Comparison of ENCODE assay signal across 26 mouse cellular contexts in genomic region chr5:118963001-118963400, GRCm38 (mm10).
"Had no signal": no experiment of that assay in that cellular context is flagged by ENCODE, and none has a peak within 500 bp of the region (broad histone marks: within the 10 kb centered on the region; RNA-seq: fewer than 3 reads in every experiment).

No protein-coding gene starts in this region.

- H3K27me3 ChIP-seq: hindbrain, embryonic 12.5 days; liver, embryonic 13.5 days had no signal

- H3K9me3 ChIP-seq: hindbrain, embryonic 12.5 days; intestine, embryonic 15.5 days; limb, embryonic 10.5 days; liver, embryonic 13.5 days had no signal

- H3K4me2 ChIP-seq: heart, embryonic 11.5 days; hindbrain, embryonic 12.5 days; hindbrain, embryonic 14.5 days; intestine, embryonic 15.5 days; limb, embryonic 12.5 days; liver, embryonic 11.5 days; liver, embryonic 13.5 days had no signal

- DNase-seq: gastrocnemius, adult 2 months; gastrocnemius, postnatal 10 days; gastrocnemius, postnatal 25 days; heart, postnatal 10 days; heart, postnatal 4 days; kidney, adult 18-20 months; kidney, adult 8-10 months; kidney, postnatal 25 days; kidney, postnatal 4 days; liver; liver, embryonic 13.5 days had no signal

- ATAC-seq: forebrain, embryonic 16.5 days; hindbrain, embryonic 16.5 days; inflammation-experienced regulatory T-cells, adult 6 months had no signal

- H3K4me1 ChIP-seq: liver, embryonic 13.5 days had no signal

- H3K4me3 ChIP-seq: gastrocnemius, adult 2 months; heart, adult 2 months; hindbrain, embryonic 10.5 days; hindbrain, embryonic 12.5 days; intestine, embryonic 15.5 days; layer of hippocampus, adult 2 months; left cerebral cortex, adult 2 months; limb, embryonic 10.5 days; limb, embryonic 12.5 days; liver, embryonic 13.5 days had no signal

- H3K27ac ChIP-seq: gastrocnemius, adult 2 months; heart, adult 2 months; hindbrain, embryonic 10.5 days; hindbrain, embryonic 12.5 days; hindbrain, embryonic 14.5 days; intestine, embryonic 15.5 days; kidney, postnatal 0 days; layer of hippocampus, adult 2 months; left cerebral cortex, adult 2 months; limb, embryonic 10.5 days; limb, embryonic 12.5 days; liver, embryonic 13.5 days had no signal

- H3K9ac ChIP-seq: hindbrain, embryonic 12.5 days; hindbrain, embryonic 14.5 days; intestine, embryonic 15.5 days; limb, embryonic 12.5 days; liver, embryonic 13.5 days had no signal

- H3K36me3 ChIP-seq: hindbrain, embryonic 10.5 days; hindbrain, embryonic 12.5 days; intestine, embryonic 15.5 days; limb, embryonic 10.5 days; limb, embryonic 12.5 days; liver, embryonic 13.5 days had no signal
